Mouse (Mus musculus): Measurements from ENCODE around the gene Phf21a. TPM values are rescaled to one million over a fixed set of nuclear protein-coding genes. Genes with fewer than 3 reads are reported as not detected.

Gene Phf21a
- polyA plus RNA-seq, 1 experiment from 2014 or later, result 37.6 TPM

- peaks cover 65% of the 10 kb centered on the region for H3K36me3 ChIP-seq
- WGBS, result 83% methylated on average over 22 of the region's 22 CpGs
- no peak for ATAC-seq (ENCODE audit: insufficient number of reproducible peaks, low FRiP score, low TSS enrichment, low read depth)
Observed at GRCm38 (mm10) chr2:92385113-92386051, 292.5 kb downstream of the Phf21a start.

GRCm38 (mm10) chr2:92386821-92387570 is 294.1 kb downstream of the Phf21a start:
- 89% methylated on average over 30 of the region's 30 CpGs for WGBS

More at GRCm38 (mm10) chr2:92385113-92386051, 292.5 kb downstream of the Phf21a start:
- H3K9ac ChIP-seq, result no peak overlapping the region
- H3K9me3 ChIP-seq (replicated peaks), result no peaks in the 10 kb centered on the region
- no peak overlapping the region for H3K4me3 ChIP-seq (replicated peaks)
- no peaks in the 10 kb centered on the region for H3K27me3 ChIP-seq
- H3K4me1 ChIP-seq, result peaks cover 28% of the 10 kb centered on the region
- no peak overlapping the region for H3K4me2 ChIP-seq (replicated peaks)
- H3K27ac ChIP-seq (replicated peaks), result no peak overlapping the region

GRCm38 (mm10) chr2:92387646-92388045 is 294.7 kb downstream of the Phf21a start:
- Histone ChIP-seq H3K36me3 (peaks cover 45% of the 10 kb centered on the region), H3K4me1 (peaks cover 49% of the 10 kb centered on the region), H3K9ac (no peak overlapping the region), H3K9me3 (replicated peaks) (no peaks in the 10 kb centered on the region), H3K27me3 (no peaks in the 10 kb centered on the region), H3K27ac (replicated peaks) (no peak overlapping the region), H3K4me3 (replicated peaks) (no peak overlapping the region), H3K4me2 (replicated peaks) (no peak overlapping the region)
- ATAC-seq (ENCODE audit: insufficient number of reproducible peaks, low FRiP score, low TSS enrichment, low read depth), result no peak
- WGBS, result 72% methylated on average over 4 of the region's 4 CpGs

More at GRCm38 (mm10) chr2:92386821-92387570, 294.1 kb downstream of the Phf21a start:
- Histone ChIP-seq H3K27me3 (no peaks in the 10 kb centered on the region), H3K4me3 (replicated peaks) (no peak overlapping the region), H3K4me2 (replicated peaks) (no peak overlapping the region), H3K9ac (no peak overlapping the region), H3K36me3 (peaks cover 52% of the 10 kb centered on the region), H3K9me3 (replicated peaks) (no peaks in the 10 kb centered on the region), H3K4me1 (peaks cover 42% of the 10 kb centered on the region), H3K27ac (replicated peaks) (no peak overlapping the region)
- no peak for ATAC-seq (ENCODE audit: insufficient number of reproducible peaks, low FRiP score, low TSS enrichment, low read depth)

GRCm38 (mm10) chr2:92388081-92388517 is 295.2 kb downstream of the Phf21a start:
- H3K36me3 ChIP-seq, result peaks cover 41% of the 10 kb centered on the region
- no peaks in the 10 kb centered on the region for H3K27me3 ChIP-seq
- peak overlapping the region; percentile 70 for H3K4me3 ChIP-seq (replicated peaks)
- peak overlapping the region; percentile 83 for H3K4me2 ChIP-seq (replicated peaks)
- ATAC-seq (ENCODE audit: insufficient number of reproducible peaks, low FRiP score, low TSS enrichment, low read depth), result no peak
- peaks cover 53% of the 10 kb centered on the region for H3K4me1 ChIP-seq
- H3K9me3 ChIP-seq (replicated peaks), result no peaks in the 10 kb centered on the region
- no peak overlapping the region for H3K27ac ChIP-seq (replicated peaks)
- H3K9ac ChIP-seq, result peak overlapping the region; percentile 15; the same call in 1 of the 2 replicates
- 44% methylated on average over 3 of the region's 3 CpGs for WGBS

GRCm38 (mm10) chr2:92388891-92389641 is 296.1 kb downstream of the Phf21a start:
- H3K27me3 ChIP-seq, result no peaks in the 10 kb centered on the region
- no peaks in the 10 kb centered on the region for H3K9me3 ChIP-seq (replicated peaks)
- peak overlapping the region; percentile 70 for H3K4me3 ChIP-seq (replicated peaks)
- H3K4me2 ChIP-seq (replicated peaks), result peak overlapping the region; percentile 83
- H3K27ac ChIP-seq (replicated peaks), result peak overlapping the region; percentile 78
- H3K36me3 ChIP-seq, result peaks cover 31% of the 10 kb centered on the region
- under 1% methylated on average over 59 of the region's 62 CpGs for WGBS
- peaks cover 54% of the 10 kb centered on the region for H3K4me1 ChIP-seq
- ATAC-seq (ENCODE audit: insufficient number of reproducible peaks, low FRiP score, low TSS enrichment, low read depth), result peak; percentile 86
- H3K9ac ChIP-seq, result peak overlapping the region; percentile 68

GRCm38 (mm10) chr2:92389645-92390044 is 296.7 kb downstream of the Phf21a start:
- peak; percentile 2; the same call in 1 of the 2 replicates for ATAC-seq (ENCODE audit: insufficient number of reproducible peaks, low FRiP score, low TSS enrichment, low read depth)

GRCm38 (mm10) chr2:92390206-92390930 is 297.5 kb downstream of the Phf21a start:
- 72% methylated on average over 6 of the region's 6 CpGs for WGBS
- Histone ChIP-seq H3K9ac (no peak overlapping the region), H3K36me3 (peaks cover 19% of the 10 kb centered on the region; the same call in 1 of the 2 replicates), H3K27me3 (no peaks in the 10 kb centered on the region), H3K4me2 (replicated peaks) (no peak overlapping the region), H3K9me3 (replicated peaks) (no peaks in the 10 kb centered on the region), H3K4me3 (replicated peaks) (no peak overlapping the region), H3K27ac (replicated peaks) (no peak overlapping the region), H3K4me1 (peaks cover 54% of the 10 kb centered on the region)
- no peak for ATAC-seq (ENCODE audit: insufficient number of reproducible peaks, low FRiP score, low TSS enrichment, low read depth)

More at GRCm38 (mm10) chr2:92389645-92390044, 296.7 kb downstream of the Phf21a start:
- H3K36me3 ChIP-seq, result peaks cover 26% of the 10 kb centered on the region
- H3K4me1 ChIP-seq, result peaks cover 54% of the 10 kb centered on the region
- WGBS, result 6% methylated on average over 10 of the region's 10 CpGs
- H3K9me3 ChIP-seq (replicated peaks), result no peaks in the 10 kb centered on the region
- peak overlapping the region; percentile 83 for H3K4me2 ChIP-seq (replicated peaks)
- no peak overlapping the region; the same call in 1 of the 2 replicates for H3K9ac ChIP-seq
- peak overlapping the region; percentile 70 for H3K4me3 ChIP-seq (replicated peaks)
- H3K27me3 ChIP-seq, result no peaks in the 10 kb centered on the region
- H3K27ac ChIP-seq (replicated peaks), result peak overlapping the region; percentile 78

GRCm38 (mm10) chr2:92391116-92391515 is 298.2 kb downstream of the Phf21a start:
- ATAC-seq (ENCODE audit: insufficient number of reproducible peaks, low FRiP score, low TSS enrichment, low read depth), result no peak
- H3K4me2 ChIP-seq (replicated peaks), result 0 out of 2 replicates have a peak overlapping the region, but pooled peaks have one; percentile 47
- H3K9me3 ChIP-seq (replicated peaks), result no peaks in the 10 kb centered on the region
- no peak overlapping the region for H3K9ac ChIP-seq
- no peaks in the 10 kb centered on the region for H3K27me3 ChIP-seq
- H3K4me3 ChIP-seq (replicated peaks), result no peak overlapping the region
- H3K36me3 ChIP-seq, result peaks cover 11% of the 10 kb centered on the region; the same call in 1 of the 2 replicates
- H3K27ac ChIP-seq (replicated peaks), result 0 out of 2 replicates have a peak overlapping the region, but pooled peaks have one; percentile 35
- WGBS, result 78% methylated on average over 8 of the region's 8 CpGs
- H3K4me1 ChIP-seq, result peaks cover 54% of the 10 kb centered on the region

GRCm38 (mm10) chr2:92391703-92392317 is 298.9 kb downstream of the Phf21a start:
- peaks cover 54% of the 10 kb centered on the region for H3K4me1 ChIP-seq

More at GRCm38 (mm10) chr2:92391703-92392317, 298.9 kb downstream of the Phf21a start:
- Histone ChIP-seq H3K27ac (replicated peaks) (peak overlapping the region; percentile 53), H3K9me3 (replicated peaks) (no peaks in the 10 kb centered on the region), H3K36me3 (peaks cover 4% of the 10 kb centered on the region; the same call in 1 of the 2 replicates), H3K4me3 (replicated peaks) (peak overlapping the region; percentile 33), H3K27me3 (no peaks in the 10 kb centered on the region), H3K9ac (peak overlapping the region; percentile 15; the same call in 1 of the 2 replicates), H3K4me2 (replicated peaks) (peak overlapping the region; percentile 47)
- no peak for ATAC-seq (ENCODE audit: insufficient number of reproducible peaks, low FRiP score, low TSS enrichment, low read depth)
- 32% methylated on average over 11 of the region's 11 CpGs for whole genome bisulfite sequencing

Data from embryonic facial prominence, embryonic 15.5 days (tissue).